Mouse (Mus musculus): ENCODE measurements around the gene Epm2aip1. TPM values are rescaled to one million over a fixed set of nuclear protein-coding genes. Genes with fewer than 3 reads are reported as not detected.

The Epm2aip1 gene
- polyA plus RNA-seq, 1 experiment from 2014 or later: 24.7 TPM

DNA sequence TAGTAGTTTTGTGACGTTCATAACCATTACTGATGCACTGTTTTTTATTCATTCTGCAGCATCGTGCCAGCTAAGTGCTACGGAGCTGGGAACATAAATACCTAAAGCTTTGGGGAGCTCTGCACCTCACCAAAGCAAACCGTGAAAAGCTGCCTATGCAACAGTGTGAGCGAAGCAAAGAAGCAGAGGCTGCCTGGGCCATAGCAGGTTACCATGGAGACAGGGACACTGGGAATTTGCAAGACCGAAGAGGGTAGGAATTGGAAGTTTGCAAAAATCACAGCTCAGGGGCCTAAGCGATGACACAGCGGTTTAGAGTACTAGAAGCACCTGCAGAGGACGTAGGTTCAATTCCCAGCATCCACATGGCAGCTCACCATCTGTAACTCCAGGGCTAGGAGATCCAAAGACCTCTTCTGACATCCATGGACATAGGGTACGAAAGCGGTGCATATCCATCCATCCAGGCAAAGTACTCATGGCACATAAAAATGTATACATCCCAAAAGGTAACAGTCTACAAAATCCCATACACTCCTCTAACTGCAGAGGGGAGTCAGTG is 18.9 kb downstream of the Epm2aip1 start:
- Histone ChIP-seq H3K36me3 (no peaks in the 10 kb centered on the region), H3K9me3 (no peaks in the 10 kb centered on the region), H3K4me3 (no peak overlapping the region), H3K27ac (no peak overlapping the region), H3K4me1 (peaks cover 13% of the 10 kb centered on the region), H3K27me3 (ENCODE audit: insufficient read depth, poor library complexity, severe bottlenecking) (peaks cover 6% of the 10 kb centered on the region; the same call in 1 of the 2 replicates)
- 70% methylated on average over 11 of the region's 11 CpGs for WGBS
- DNase-seq (ENCODE audit: low spot score): no peak

DNA sequence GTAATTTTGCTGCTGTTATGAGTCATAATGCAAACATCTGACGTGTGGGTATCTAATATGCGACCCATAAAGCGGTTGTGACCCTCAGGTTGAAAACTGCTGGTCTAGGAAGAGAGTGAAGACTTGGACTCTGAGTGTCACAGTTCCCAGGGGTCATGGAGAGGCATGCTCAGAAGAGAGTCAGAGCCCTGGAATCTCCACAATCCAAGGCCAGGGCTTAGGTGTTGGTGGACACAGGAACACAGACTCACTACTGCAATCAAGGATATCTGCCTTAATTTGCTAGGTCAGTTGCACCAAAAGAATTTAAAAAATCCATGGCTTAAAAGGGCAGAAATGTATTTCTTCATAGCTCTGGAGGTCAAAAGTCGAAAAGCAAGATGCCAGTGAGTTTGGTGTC is 21.5 kb downstream of the Epm2aip1 start:
- H3K36me3 ChIP-seq: no peaks in the 10 kb centered on the region
- H3K4me3 ChIP-seq: no peak overlapping the region
- H3K27ac ChIP-seq: no peak overlapping the region
- WGBS: 81% methylated on average over 4 of the region's 4 CpGs
- peaks cover 6% of the 10 kb centered on the region; the same call in 1 of the 2 replicates for H3K27me3 ChIP-seq (ENCODE audit: insufficient read depth, poor library complexity, severe bottlenecking)
- peaks cover 7% of the 10 kb centered on the region for H3K4me1 ChIP-seq
- no peaks in the 10 kb centered on the region for H3K9me3 ChIP-seq
- no peak for DNase-seq (ENCODE audit: low spot score)

DNA sequence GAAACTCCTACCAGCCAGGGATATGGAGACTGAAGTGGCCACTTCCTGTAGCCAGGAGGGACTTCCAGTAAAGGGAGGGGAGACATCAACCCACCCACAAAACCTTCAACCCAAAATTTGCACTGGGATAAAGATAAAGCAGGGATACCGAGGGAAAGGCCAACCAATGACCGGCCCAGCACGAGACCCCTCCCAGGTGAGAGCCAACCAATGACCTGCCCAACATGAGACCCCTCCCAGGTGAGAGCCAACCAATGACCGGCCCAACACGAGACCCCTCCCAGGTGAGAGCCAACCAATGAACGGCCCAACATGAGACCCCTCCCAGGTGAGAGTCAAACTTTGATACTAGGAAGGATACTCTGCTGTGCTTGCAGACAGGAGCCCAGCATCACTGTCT is 23.2 kb downstream of the Epm2aip1 start:
- 85% methylated on average over 6 of the region's 6 CpGs for WGBS
- H3K27me3 ChIP-seq (ENCODE audit: insufficient read depth, poor library complexity, severe bottlenecking): peaks cover 6% of the 10 kb centered on the region; the same call in 1 of the 2 replicates
- no peak overlapping the region for H3K27ac ChIP-seq
- no peak overlapping the region for H3K4me3 ChIP-seq
- DNase-seq (ENCODE audit: low spot score): no peak
- H3K36me3 ChIP-seq: no peaks in the 10 kb centered on the region
- H3K4me1 ChIP-seq: peaks cover 2% of the 10 kb centered on the region
- H3K9me3 ChIP-seq: no peaks in the 10 kb centered on the region

DNA sequence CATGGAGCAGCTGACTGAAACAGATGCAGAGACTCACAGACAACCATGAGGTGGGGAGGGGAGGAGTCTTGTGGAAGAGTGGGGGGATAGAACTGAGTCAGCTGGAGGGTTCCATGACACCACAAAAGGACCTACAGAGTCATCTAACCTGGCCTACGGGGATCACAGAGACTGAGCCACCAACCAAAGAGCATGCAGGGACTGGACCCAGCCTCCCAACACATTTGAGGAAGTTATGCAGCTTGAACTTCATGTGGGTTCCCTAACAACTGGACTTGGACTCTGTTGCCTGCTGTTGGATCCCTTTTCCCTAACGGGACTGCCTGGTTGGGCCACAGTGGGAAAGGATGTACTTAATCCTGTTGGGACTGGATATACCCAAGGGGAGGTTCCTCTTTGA is 23.6 kb downstream of the Epm2aip1 start:
- Histone ChIP-seq H3K27ac (no peak overlapping the region), H3K4me1 (no peaks in the 10 kb centered on the region), H3K9me3 (no peaks in the 10 kb centered on the region), H3K36me3 (no peaks in the 10 kb centered on the region), H3K27me3 (ENCODE audit: insufficient read depth, poor library complexity, severe bottlenecking) (peaks cover 8% of the 10 kb centered on the region; the same call in 1 of the 2 replicates), H3K4me3 (no peak overlapping the region)
- no peak for DNase-seq (ENCODE audit: low spot score)
- WGBS: 75% methylated on average over 2 of the region's 2 CpGs

DNA sequence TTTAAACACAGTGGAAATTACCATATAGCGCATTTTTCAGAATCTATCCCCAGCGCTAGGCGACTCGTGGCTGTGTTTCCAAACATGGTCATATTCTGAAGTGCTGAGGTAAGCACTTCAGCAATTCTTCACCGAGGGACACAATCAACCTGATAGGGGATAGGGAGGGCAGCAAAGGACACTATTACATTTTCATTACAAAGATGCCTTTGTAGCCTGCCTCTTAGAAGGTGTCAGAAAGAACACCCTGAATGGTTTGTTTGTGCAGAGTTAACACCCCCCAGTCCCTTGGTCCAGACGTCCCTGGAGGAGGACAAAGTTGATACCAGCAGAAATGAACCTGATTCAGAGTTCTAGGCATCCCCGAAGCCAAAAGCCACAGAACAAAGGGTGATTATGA is 24.7 kb downstream of the Epm2aip1 start:
- H3K27me3 ChIP-seq (ENCODE audit: insufficient read depth, poor library complexity, severe bottlenecking): peaks cover 8% of the 10 kb centered on the region; the same call in 1 of the 2 replicates
- no peak for DNase-seq (ENCODE audit: low spot score)
- no peak overlapping the region for H3K27ac ChIP-seq
- no peaks in the 10 kb centered on the region for H3K36me3 ChIP-seq
- H3K4me3 ChIP-seq: no peak overlapping the region
- WGBS: 75% methylated on average over 7 of the region's 7 CpGs
- H3K9me3 ChIP-seq: no peaks in the 10 kb centered on the region
- H3K4me1 ChIP-seq: no peaks in the 10 kb centered on the region

DNA sequence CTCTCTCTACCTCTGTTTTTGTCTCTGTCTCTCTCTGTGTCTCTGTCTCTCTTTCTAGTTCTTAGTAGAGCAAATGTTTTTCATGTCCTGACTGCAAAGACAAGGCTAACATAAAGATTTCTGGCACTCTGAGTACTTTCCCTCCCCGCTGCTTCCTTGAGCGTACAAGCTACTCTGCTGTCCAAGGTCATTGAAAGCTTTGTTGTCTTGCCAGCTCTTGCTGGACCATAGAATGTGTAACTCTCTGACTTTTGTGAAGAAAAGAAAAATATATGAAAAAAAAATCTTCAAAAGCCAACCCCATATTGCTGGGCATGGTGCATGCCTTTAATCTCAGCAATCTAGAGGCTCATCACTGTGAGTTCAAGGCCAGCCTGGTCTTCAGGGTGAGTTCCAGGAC is 26.9 kb downstream of the Epm2aip1 start:
- 88% methylated on average over 2 of the region's 2 CpGs for WGBS
- Histone ChIP-seq H3K27me3 (ENCODE audit: insufficient read depth, poor library complexity, severe bottlenecking) (0 out of 2 replicates have a peak, but pooled peaks cover 5% of the 10 kb centered on the region), H3K4me1 (no peaks in the 10 kb centered on the region), H3K9me3 (no peaks in the 10 kb centered on the region), H3K4me3 (no peak overlapping the region), H3K27ac (no peak overlapping the region), H3K36me3 (no peaks in the 10 kb centered on the region)
- DNase-seq (ENCODE audit: low spot score): no peak

DNA sequence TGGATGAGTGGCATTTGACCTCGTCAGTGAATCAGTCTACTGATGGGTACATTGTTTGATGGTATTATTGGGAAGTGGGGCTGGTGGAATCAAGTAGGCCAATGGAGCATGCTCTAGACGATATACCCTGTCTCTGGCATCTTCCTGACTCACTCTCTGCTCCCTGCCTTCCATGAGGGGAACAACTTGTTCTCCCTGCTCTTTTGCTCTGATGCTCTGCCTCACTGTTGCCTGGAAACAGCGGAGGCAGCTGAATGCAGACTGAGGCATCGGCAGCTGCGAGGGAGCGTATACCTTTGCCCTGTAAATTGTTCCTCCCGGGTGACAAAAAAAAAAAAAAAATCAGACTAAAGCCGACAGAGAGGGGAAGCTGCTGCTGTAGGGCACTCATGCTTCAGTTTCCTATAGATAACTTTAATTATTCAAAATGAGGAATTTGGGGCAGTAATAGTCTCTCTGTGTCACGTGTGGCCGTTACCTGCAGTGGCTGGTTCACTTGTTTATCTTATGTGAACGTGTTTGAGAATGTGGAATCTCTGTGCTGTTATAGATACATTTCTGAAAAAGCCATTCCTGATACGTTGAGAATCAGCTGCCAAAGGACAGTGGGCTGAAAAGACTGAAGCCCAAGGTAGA is 30.6 kb downstream of the Epm2aip1 start:
- H3K27ac ChIP-seq: no peak overlapping the region
- H3K4me3 ChIP-seq: no peak overlapping the region
- no peak for DNase-seq (ENCODE audit: low spot score)
- 73% methylated on average over 12 of the region's 12 CpGs for WGBS
- H3K36me3 ChIP-seq: no peaks in the 10 kb centered on the region
- no peaks in the 10 kb centered on the region for H3K4me1 ChIP-seq
- 0 out of 2 replicates have a peak, but pooled peaks cover 5% of the 10 kb centered on the region for H3K27me3 ChIP-seq (ENCODE audit: insufficient read depth, poor library complexity, severe bottlenecking)
- no peaks in the 10 kb centered on the region for H3K9me3 ChIP-seq

DNA sequence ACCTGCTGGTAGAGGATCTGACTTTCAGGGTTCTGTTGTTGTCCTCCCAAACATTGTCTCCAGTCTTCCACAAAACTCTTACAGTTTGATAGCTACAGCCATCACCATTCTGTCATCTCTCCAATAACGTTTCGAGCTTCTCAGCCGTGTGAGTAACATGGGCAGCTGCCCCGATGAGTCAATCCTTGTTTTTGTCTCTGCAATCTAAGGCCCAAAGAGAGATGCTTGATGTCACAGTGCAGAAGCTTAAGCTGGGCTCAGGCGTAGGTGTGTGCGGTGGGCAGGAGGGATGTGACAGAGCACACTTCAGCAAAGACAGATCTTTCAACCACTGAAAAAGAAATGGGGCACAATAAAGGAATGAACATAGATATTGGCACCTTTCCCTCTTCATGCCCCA is 32.3 kb downstream of the Epm2aip1 start:
- peaks cover 12% of the 10 kb centered on the region for H3K27me3 ChIP-seq (ENCODE audit: insufficient read depth, poor library complexity, severe bottlenecking)
- no peaks in the 10 kb centered on the region for H3K36me3 ChIP-seq
- DNase-seq (ENCODE audit: low spot score): no peak
- WGBS: 88% methylated on average over 6 of the region's 6 CpGs
- H3K9me3 ChIP-seq: no peaks in the 10 kb centered on the region
- no peaks in the 10 kb centered on the region for H3K4me1 ChIP-seq
- H3K27ac ChIP-seq: no peak overlapping the region
- H3K4me3 ChIP-seq: no peak overlapping the region

DNA sequence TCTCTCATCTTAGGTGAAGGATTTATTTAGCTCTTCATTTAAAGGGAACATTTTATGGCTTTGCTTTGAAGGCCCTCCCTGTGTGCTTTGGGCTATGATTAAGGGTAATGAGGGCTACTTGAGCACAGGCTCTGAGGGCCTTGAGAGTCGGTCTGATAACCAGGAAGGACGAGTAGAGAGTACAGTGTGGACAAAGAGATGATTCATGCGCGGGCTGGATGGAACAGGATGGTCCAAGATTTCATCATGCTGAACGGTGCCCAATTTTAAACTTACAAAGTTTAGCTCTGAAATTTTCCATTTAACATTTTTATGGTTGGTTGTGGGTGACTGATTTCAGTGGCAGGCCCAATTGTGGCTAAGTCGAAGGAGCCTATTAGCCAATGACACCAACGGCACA is 34.4 kb downstream of the Epm2aip1 start:
- Histone ChIP-seq H3K36me3 (no peaks in the 10 kb centered on the region), H3K4me3 (no peak overlapping the region), H3K27me3 (ENCODE audit: insufficient read depth, poor library complexity, severe bottlenecking) (peaks cover 28% of the 10 kb centered on the region), H3K27ac (no peak overlapping the region), H3K9me3 (no peaks in the 10 kb centered on the region), H3K4me1 (0 out of 2 replicates have a peak, but pooled peaks cover under 1% of the 10 kb centered on the region)
- no peak for DNase-seq (ENCODE audit: low spot score)
- 79% methylated on average over 7 of the region's 7 CpGs for WGBS

DNA sequence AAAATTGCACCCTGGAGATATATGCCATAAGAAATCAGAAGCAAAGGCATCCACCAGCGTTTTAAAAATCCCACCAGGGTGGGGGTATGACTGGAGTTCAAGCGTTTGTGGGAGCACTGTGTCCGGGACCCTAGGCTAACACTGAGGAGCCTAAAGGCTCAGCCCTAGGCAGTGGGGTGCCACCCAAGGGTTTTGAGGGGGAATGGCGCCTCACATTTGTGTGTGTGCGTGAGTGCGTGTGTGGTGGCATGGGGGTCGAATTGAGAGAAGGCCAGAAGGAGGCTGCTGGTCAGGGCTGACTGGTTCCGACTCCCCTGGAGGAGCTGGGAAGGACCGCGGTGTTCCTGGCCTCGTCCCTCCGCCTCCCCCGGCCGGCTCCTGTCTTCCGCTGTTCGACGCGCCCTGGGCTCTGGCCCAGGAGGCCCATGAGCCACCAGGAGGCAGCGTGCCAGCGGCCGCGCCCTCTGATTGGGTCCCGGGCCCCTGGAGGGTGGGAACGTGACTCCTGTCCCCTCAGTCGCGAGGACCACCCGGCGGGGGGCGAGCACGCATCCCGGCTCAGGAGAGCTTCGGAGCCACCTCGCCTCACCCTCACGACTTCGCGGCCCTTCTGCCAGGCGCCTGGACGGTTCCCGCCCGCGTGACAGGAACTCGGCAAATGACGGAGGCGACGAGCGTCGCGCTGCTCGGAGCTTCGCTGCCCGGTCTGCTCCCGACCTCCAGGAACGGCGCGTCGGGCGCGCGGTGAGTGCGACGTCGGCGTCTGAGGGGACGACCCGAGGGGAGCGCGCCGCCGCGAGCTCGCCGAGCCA is 39.5 kb downstream of the Epm2aip1 start, which contains the start of gene Trank1:
TSS of gene Trank1 (plus strand) at position 709 of the 812 bp plus-strand sequence.
- H3K4me3 ChIP-seq: peak within 1 kb of the TSS; percentile 67
- H3K27ac ChIP-seq: peak within 1 kb of the TSS; percentile 56
- peaks cover 16% of the 10 kb centered on the region for H3K4me1 ChIP-seq
- DNase-seq (ENCODE audit: low spot score): no peak
- WGBS: 10% methylated on average over 68 of the region's 72 CpGs
- H3K27me3 ChIP-seq (ENCODE audit: insufficient read depth, poor library complexity, severe bottlenecking): peaks cover 67% of the 10 kb centered on the region
- H3K9me3 ChIP-seq: no peaks in the 10 kb centered on the region
- no peaks in the 10 kb centered on the region for H3K36me3 ChIP-seq

DNA sequence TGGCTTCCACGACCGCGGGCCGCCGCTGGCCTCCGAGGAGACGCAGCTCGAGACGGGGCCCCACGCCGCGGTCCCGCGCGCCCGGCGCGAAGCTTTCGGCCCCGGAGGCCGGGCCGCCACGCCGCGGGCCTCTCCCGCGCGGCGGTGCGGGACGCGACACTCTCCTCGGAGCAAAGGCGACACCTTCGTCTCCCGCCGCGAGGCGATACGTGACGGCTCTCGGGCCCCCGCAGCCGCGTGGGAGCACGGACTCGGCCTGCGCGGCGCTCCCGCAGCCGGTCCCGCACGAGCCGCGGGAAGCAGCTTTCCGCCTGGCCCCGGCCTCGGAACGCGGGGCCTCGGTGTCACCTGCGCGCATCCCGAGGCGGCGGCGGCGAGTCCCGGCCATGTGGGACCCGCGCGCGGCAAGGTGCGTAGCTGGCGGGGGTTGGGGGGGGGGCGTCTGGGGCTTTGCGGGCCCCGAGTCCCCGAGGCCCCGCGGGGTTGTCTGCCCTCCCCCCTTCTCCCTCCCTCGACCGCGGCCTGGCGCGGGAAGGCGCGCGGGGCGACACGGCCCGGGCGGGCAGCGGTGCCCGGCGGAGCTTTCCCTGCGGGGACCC is 40.2 kb downstream of the Epm2aip1 start:
- H3K4me3 ChIP-seq: peak overlapping the region; percentile 67
- peaks cover 16% of the 10 kb centered on the region for H3K4me1 ChIP-seq
- H3K9me3 ChIP-seq: no peaks in the 10 kb centered on the region
- no peak for DNase-seq (ENCODE audit: low spot score)
- no peaks in the 10 kb centered on the region for H3K36me3 ChIP-seq
- 2% methylated on average over 73 of the region's 98 CpGs for WGBS
- H3K27me3 ChIP-seq (ENCODE audit: insufficient read depth, poor library complexity, severe bottlenecking): peaks cover 67% of the 10 kb centered on the region
- peak overlapping the region; percentile 56 for H3K27ac ChIP-seq

DNA sequence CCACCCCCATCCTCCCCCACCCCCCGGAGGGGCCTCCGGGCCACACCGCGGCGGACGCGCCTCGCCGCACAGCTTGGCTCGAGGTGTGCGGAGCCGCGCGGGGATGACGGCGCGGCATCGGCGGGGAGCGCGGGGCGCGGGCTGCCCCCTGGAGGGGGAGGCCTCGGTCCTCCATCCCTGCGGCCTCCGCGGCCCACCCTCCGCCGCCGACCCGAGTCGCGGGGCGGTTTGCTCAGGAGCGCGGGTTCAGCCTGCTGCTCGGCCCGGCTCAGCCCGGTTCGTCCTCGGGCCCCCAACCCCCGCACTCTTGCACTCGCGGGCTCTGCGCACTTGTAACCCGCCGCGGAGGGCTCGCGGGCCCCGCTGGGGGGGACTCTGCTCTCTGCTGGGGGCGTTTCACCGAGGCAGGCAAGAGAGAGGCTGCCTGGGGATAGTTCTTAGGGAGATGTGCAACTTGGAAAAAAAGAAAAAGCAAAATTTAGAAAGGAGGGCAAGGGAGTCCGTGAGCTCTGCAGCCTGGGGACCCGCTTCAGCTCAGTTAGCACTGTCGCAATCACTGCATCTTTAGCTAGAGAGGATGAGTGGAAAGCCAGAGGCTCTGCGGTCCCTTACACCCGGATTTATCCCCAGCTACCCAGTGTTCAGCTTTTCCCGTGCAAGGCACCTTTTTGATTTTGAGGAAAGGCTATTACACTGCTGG is 40.9 kb downstream of the Epm2aip1 start:
- Histone ChIP-seq H3K4me1 (peaks cover 16% of the 10 kb centered on the region), H3K4me3 (peak overlapping the region; percentile 67), H3K36me3 (no peaks in the 10 kb centered on the region), H3K27ac (peak overlapping the region; percentile 56), H3K27me3 (ENCODE audit: insufficient read depth, poor library complexity, severe bottlenecking) (peaks cover 67% of the 10 kb centered on the region), H3K9me3 (no peaks in the 10 kb centered on the region)
- under 1% methylated on average over 57 of the region's 59 CpGs for WGBS
- DNase-seq (ENCODE audit: low spot score): no peak

All from heart, embryonic 10.5 days (tissue).